Mouse (Mus musculus) midbrain, postnatal 0 days (tissue): Measurements from ENCODE around the gene Kcnma1. TPM values are rescaled to one million over a fixed set of nuclear protein-coding genes. Genes with fewer than 3 reads are reported as not detected.

ENCODE experiments used
- ATAC-seq: fragments of 200-750 bp; cut with Nextera tagmentation; 2 replicates; pipeline ENCODE4 v1.8.0; 2017; ENCODE audit warnings: moderate number of reproducible peaks, mild to moderate bottlenecking, moderate TSS enrichment, moderate library complexity; ENCODE audit not compliant: low FRiP score
- DNase-seq: peaks from one replicate; pipeline ENCODE4 v3.0.0-alpha.2; 2015; ENCODE audit warnings: low spot score
- H3K27ac ChIP-seq: fragments of 300-500 bp; sonication (generic); 2 replicates; pipeline ENCODE4 v1.5.1; 2014; ENCODE audit warnings: low read depth, mild to moderate bottlenecking, low read length, mixed read lengths
- H3K27me3 ChIP-seq: fragments of 300-500 bp; sonication (generic); 2 replicates; pipeline ENCODE4 v1.6.1; 2014; ENCODE audit warnings: low read length, control low read depth, mixed read lengths; ENCODE audit not compliant: insufficient read depth
- H3K36me3 ChIP-seq: fragments of 300-500 bp; sonication (generic); 2 replicates; pipeline ENCODE4 v1.6.1; 2014; ENCODE audit warnings: low read length, control low read depth, mixed read lengths; ENCODE audit not compliant: insufficient read depth
- H3K4me1 ChIP-seq: fragments of 300-500 bp; sonication (generic); 2 replicates; pipeline ENCODE4 v1.6.1; 2014; ENCODE audit warnings: mild to moderate bottlenecking, control low read depth, antibody characterized with exemption, low read length, mixed read lengths; ENCODE audit not compliant: insufficient read depth
- H3K4me2 ChIP-seq: fragments of 300-500 bp; sonication (generic); 2 replicates; pipeline ENCODE4 v1.6.1; 2014; ENCODE audit warnings: low read depth, mild to moderate bottlenecking, low read length, mixed read lengths; ENCODE audit not compliant: poor library complexity, severe bottlenecking
- H3K4me3 ChIP-seq: fragments of 300-500 bp; sonication (generic); 2 replicates; pipeline ENCODE4 v1.5.1; 2014; ENCODE audit warnings: low read depth, mild to moderate bottlenecking, low read length, moderate library complexity
- H3K9ac ChIP-seq: fragments of 300-500 bp; sonication (generic); replicated peaks from 2 replicates; pipeline ENCODE4 v1.6.1; 2014; ENCODE audit warnings: mild to moderate bottlenecking, low read length, moderate library complexity, mixed read lengths; ENCODE audit not compliant: poor library complexity, severe bottlenecking
- H3K9me3 ChIP-seq: fragments of 300-500 bp; sonication (generic); 2 replicates; pipeline ENCODE4 v1.6.1; 2016; ENCODE audit warnings: low read length, control low read depth
- CTCF ChIP-seq: IDR thresholded peaks from 2 replicates; pipeline ENCODE4 v1.5.1; 2016; ENCODE audit warnings: antibody characterized with exemption, mild to moderate bottlenecking
- WGBS: fragments of 180-500 bp; shearing (Covaris S2); extraction: QIAGEN DNeasy Blood & Tissue Kit; methylation state at CpG from one replicate; pipeline ENCODE4 v1.1.7; 2014; 5-methylcytosine and 5-hydroxymethylcytosine counted together
- polyA plus RNA-seq: library from polyadenylated mRNA; unstranded; fragments of >200 nt; fragmentation: Nextera tagmentation; extraction: Ambion mirVana; gene quantifications from 2 replicates; pipeline ENCODE4 v1.2.1, GENCODE M21; 2015
- total RNA-seq: library from RNA; depleted of rRNA; stranded (reverse); fragments of >200 nt; gene quantifications from 2 replicates; pipeline ENCODE4 v1.2.3, GENCODE M21; 2014

The Kcnma1 gene
- total and polyA plus RNA-seq, 2 experiments from 2014 or later = 20.6 to 45.7 TPM

DNA sequence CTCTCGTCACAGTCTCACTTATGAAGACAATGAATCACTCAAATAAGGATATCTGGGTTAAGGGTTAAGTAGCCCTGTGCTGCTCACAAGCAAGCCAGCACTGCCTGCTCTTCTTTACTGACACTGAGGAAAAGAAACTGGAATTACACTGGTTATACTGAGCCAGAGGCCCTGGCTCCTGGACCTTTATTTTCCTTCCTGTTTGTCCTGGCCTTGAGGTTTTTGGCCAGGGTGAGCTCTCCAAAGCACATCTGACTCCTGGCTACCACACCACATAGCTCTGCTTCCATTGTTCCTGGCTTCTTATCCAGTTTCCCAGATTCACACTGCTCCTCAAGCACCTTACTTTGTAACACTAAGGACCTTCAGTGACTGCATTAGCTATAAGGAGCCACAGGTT lies 242.5 kb downstream of the Kcnma1 start:
- ATAC-seq (no peak), DNase-seq (no peak)
- H3K4me1 ChIP-seq = no peaks in the 10 kb centered on the region
- 81% methylated on average over 1 of the region's 1 CpGs for WGBS
- H3K9ac ChIP-seq = no peak overlapping the region
- no peaks in the 10 kb centered on the region for H3K36me3 ChIP-seq
- H3K27ac ChIP-seq = no peak overlapping the region
- no peaks in the 10 kb centered on the region for H3K9me3 ChIP-seq
- TF ChIP-seq CTCF = no peak
- no peak overlapping the region for H3K4me2 ChIP-seq
- no peaks in the 10 kb centered on the region for H3K27me3 ChIP-seq
- H3K4me3 ChIP-seq = no peak overlapping the region

DNA sequence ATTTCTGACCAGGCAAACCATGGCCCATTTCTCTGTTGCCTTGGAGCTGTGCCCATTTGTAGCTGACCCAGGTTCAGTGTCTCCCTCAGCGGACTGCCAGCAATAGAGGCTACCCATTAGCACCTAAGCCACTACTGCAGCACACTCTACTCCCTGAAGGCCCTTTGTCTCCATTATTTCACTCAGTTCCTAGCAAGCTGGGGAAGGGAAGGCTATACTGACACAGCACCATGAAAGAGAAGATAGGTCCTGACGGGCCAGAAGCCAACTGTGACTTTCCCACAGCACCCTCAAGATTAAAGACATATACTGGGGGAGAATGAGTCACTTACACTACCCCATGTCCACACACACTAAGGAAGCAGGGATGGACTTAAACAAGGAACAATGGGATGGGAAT lies 251.8 kb downstream of the Kcnma1 start:
- 91% methylated on average over 2 of the region's 2 CpGs for WGBS
- Histone ChIP-seq H3K36me3 (no peaks in the 10 kb centered on the region), H3K9ac (no peak overlapping the region), H3K9me3 (no peaks in the 10 kb centered on the region), H3K4me2 (no peak overlapping the region), H3K4me3 (no peak overlapping the region), H3K27ac (no peak overlapping the region), H3K27me3 (no peaks in the 10 kb centered on the region), H3K4me1 (no peaks in the 10 kb centered on the region)
- no peak for ATAC-seq
- no peak for DNase-seq
- TF ChIP-seq CTCF = no peak

DNA sequence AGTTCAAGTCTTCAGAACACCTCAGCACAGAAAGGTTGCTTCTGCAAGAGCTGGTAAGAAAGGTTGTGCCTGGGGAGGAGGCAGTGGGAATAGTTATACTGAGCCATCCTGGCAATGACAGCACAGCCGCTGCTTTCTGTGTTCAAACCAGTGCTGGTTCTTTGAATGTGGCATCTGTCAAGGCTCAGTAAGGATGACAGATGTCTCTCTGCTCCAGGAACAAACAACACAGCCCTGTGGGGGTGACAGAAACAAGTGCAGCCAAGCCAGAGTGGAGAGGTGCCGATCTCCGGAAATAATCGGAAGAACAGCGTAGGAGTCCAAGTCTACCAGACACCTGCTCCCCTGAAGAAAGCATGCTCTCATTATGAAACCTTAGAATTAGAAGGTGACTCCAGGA lies 254.7 kb downstream of the Kcnma1 start:
- H3K4me3 ChIP-seq = no peak overlapping the region
- H3K9me3 ChIP-seq = no peaks in the 10 kb centered on the region
- 86% methylated on average over 5 of the region's 5 CpGs for WGBS
- DNase-seq (peak; percentile 32), ATAC-seq (no peak)
- TF ChIP-seq CTCF = no peak
- no peaks in the 10 kb centered on the region for H3K27me3 ChIP-seq
- H3K27ac ChIP-seq = no peak overlapping the region
- H3K9ac ChIP-seq = no peak overlapping the region
- H3K4me2 ChIP-seq = no peak overlapping the region
- H3K36me3 ChIP-seq = no peaks in the 10 kb centered on the region
- H3K4me1 ChIP-seq = no peaks in the 10 kb centered on the region

DNA sequence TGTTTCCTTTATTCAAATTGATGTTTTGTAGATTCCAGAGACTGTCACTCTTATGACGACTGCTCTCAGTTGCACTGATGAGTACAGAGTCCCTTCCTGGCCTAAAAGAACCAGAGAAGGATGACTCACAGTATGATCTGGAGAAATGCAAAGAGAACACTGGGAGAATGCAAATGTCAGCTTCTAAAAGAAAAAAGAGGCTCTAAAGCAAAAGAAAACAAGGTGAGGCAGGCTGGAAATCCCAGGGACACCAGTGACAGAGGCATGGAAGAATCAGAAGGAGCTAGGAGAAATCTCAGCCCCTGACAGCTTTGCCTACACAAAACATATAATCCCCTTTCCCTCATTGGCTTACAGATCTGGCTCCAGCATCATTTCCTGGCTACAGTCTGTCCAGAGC lies 255.9 kb downstream of the Kcnma1 start:
- DNase-seq (no peak), ATAC-seq (no peak)
- 47% methylated on average over 1 of the region's 1 CpGs for WGBS
- no peak overlapping the region for H3K4me3 ChIP-seq
- H3K36me3 ChIP-seq = no peaks in the 10 kb centered on the region
- 0 out of 2 replicates have a peak overlapping the region, but pooled peaks have one; percentile 12 for H3K27ac ChIP-seq
- H3K27me3 ChIP-seq = no peaks in the 10 kb centered on the region
- H3K4me1 ChIP-seq = no peaks in the 10 kb centered on the region
- no peak for TF ChIP-seq CTCF
- H3K9ac ChIP-seq = no peak overlapping the region
- no peaks in the 10 kb centered on the region for H3K9me3 ChIP-seq
- H3K4me2 ChIP-seq = no peak overlapping the region

DNA sequence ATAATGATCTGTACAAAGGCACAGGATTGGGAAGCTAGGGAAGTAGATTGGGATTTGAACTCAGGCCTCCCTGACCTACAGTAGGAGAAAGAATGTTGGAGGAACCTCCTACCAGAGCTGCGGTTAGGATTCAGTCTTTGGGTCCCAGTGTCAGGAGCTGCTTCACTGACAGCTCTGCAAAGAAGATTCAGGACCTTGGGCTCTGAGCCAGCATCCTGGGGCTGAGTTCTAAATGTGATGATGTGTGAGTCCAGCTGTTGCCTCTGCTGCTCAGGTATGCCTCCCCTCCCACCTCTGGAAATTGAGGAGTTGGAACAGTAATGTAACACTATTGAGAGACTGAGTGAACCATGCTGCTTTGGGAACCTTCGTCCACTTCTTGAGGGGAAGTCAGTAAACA lies 266.3 kb downstream of the Kcnma1 start:
- ATAC-seq = no peak
- 87% methylated on average over 2 of the region's 2 CpGs for WGBS
- no peak for TF ChIP-seq CTCF

DNA sequence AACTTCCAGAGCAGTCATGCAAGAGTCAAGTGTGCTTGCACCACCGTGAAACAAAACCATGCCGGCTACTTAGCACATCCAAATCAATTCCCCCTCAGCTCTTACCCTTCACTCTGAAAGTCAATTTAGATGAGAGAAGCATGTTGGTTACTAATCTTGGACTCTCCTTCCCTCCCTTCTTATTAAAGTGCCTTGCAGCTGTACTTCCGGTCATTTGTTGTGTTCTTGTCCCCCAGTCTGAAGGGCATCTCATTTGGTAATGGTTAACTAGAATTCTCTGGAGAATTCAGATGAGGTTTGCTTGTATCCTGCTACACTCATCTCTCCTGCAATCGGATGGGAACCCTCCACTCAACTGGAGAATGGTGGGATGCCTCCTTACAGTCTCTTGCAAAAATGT lies 267.3 kb downstream of the Kcnma1 start:
- H3K4me1 ChIP-seq = no peaks in the 10 kb centered on the region
- no peak overlapping the region for H3K9ac ChIP-seq
- no peak overlapping the region for H3K27ac ChIP-seq
- DNase-seq (no peak), ATAC-seq (no peak)
- no peaks in the 10 kb centered on the region for H3K27me3 ChIP-seq
- no peak overlapping the region for H3K4me3 ChIP-seq
- H3K36me3 ChIP-seq = no peaks in the 10 kb centered on the region
- WGBS = 89% methylated on average over 4 of the region's 4 CpGs
- H3K4me2 ChIP-seq = no peak overlapping the region
- TF ChIP-seq CTCF = no peak
- H3K9me3 ChIP-seq = no peaks in the 10 kb centered on the region

More for the DNA sequence above, 266.3 kb downstream of the Kcnma1 start:
- DNase-seq = no peak
- Histone ChIP-seq H3K9ac (no peak overlapping the region), H3K27ac (no peak overlapping the region), H3K4me3 (no peak overlapping the region), H3K27me3 (no peaks in the 10 kb centered on the region), H3K4me1 (no peaks in the 10 kb centered on the region), H3K4me2 (no peak overlapping the region), H3K36me3 (no peaks in the 10 kb centered on the region), H3K9me3 (no peaks in the 10 kb centered on the region)
